Mouse (Mus musculus): ENCODE results near the gene Gjb3. TPM values are rescaled to one million over a fixed set of nuclear protein-coding genes. Genes with fewer than 3 reads are reported as not detected.

The Gjb3 gene
- total and polyA plus RNA-seq, 3 experiments, result not detected

DNA sequence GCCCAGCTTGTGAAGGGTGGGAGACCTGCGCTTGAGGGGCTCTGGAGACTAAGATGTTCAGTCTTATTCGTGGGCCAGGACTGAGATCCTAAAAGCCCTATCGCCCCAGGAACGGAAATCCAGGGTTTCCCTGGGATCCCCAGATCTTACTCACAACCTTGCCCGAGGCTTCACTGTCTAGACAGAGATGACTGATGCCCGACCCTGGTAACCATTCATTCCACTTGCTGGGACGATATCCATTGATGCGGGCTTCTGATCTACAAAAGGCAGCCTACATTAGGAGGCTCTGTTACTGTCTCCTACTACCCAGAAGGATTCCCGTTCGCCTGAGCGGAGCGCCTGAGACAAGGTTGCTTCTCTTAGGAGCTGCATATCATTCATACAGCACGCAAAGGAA lies 527 bp upstream of the Gjb3 start:
- Histone ChIP-seq H3K36me3 (replicated peaks in 1 of 2; ENCODE audit: control insufficient read depth in 1 of 2, insufficient read depth in 1 of 2, low read length in 1 of 2) (no peaks in the 10 kb centered on the region), H3K4me2 (ENCODE audit: insufficient read depth, low read depth, poor library complexity, severe bottlenecking) (no peak overlapping the region), H3K27me3 (replicated peaks) (peaks cover 8% of the 10 kb centered on the region), H3K9me3 (replicated peaks; ENCODE audit: low read length) (no peaks in the 10 kb centered on the region), H3K9ac (ENCODE audit: insufficient read depth, low read depth) (no peak overlapping the region), H3K79me2 (replicated peaks; ENCODE audit: control insufficient read depth, extremely low read depth, insufficient read depth, poor library complexity, severe bottlenecking) (no peaks in the 10 kb centered on the region), H3K4me1 (ENCODE audit: control insufficient read depth in 1 of 2, insufficient read depth in 2 of 2) (peaks cover 0 to 2% of the 10 kb centered on the region in 2 experiments; a peak in 1 of 4 replicates), H3K27ac (ENCODE audit: insufficient read depth, low read depth) (no peak overlapping the region), H3K4me3 (replicated peaks in 1 of 3; ENCODE audit: low read depth in 2 of 3, low read length in 2 of 3, poor library complexity in 1 of 3) (no peak overlapping the region)
- in situ Hi-C loops (cut with MboI; ENCODE audit: low pct_ligation_motif_present, low pct_unique_long_range_greater_than_20kb, low sequenced_read_pairs) (no loop called here), dilution Hi-C loops (cut with MboI; ENCODE audit: extremely low pct_ligation_motif_present, extremely low pct_unique_long_range_greater_than_20kb, low sequenced_read_pairs) (no loop called here)
- TF ChIP-seq SMC3 (IDR thresholded peaks at IDR 0.05; ENCODE audit: low read depth, low read length) (no peak), POLR2A (IDR thresholded peaks at IDR 0.05; ENCODE audit: low read depth, low read length) (no peak), NRF1 (IDR thresholded peaks at IDR 0.05; ENCODE audit: low read depth, low read length) (no peak), PAX5 (IDR thresholded peaks at IDR 0.05; ENCODE audit: low read length) (no peak), BHLHE40 (IDR thresholded peaks at IDR 0.05; ENCODE audit: low read depth, low read length) (no peak), JUN (IDR thresholded peaks at IDR 0.05; ENCODE audit: insufficient read depth, low read depth, low read length) (no peak), ZMIZ1 (IDR thresholded peaks at IDR 0.05; ENCODE audit: low read depth, low read length) (no peak), SIN3A (IDR thresholded peaks at IDR 0.05; ENCODE audit: low read length) (no peak), MYC (IDR thresholded peaks at IDR 0.05; ENCODE audit: low read depth, low read length) (no peak), TCF12 (IDR thresholded peaks at IDR 0.05; ENCODE audit: low read depth, low read length) (no peak), KAT2A (IDR thresholded peaks at IDR 0.05; ENCODE audit: insufficient replicate concordance, low read length) (no peak), MAX (IDR thresholded peaks at IDR 0.05; ENCODE audit: low read length) (no peak)
- DNase-seq (ENCODE audit: extremely low read depth), result no peak

- Histone ChIP-seq H3K9me3 (replicated peaks; ENCODE audit: low read length) (no peaks in the 10 kb centered on the region), H3K79me2 (replicated peaks; ENCODE audit: control insufficient read depth, extremely low read depth, insufficient read depth, poor library complexity, severe bottlenecking) (no peaks in the 10 kb centered on the region), H3K27ac (ENCODE audit: insufficient read depth, low read depth) (no peak overlapping the region), H3K4me3 (replicated peaks in 1 of 3; ENCODE audit: low read depth in 2 of 3, low read length in 2 of 3, poor library complexity in 1 of 3) (no peak overlapping the region), H3K4me2 (ENCODE audit: insufficient read depth, low read depth, poor library complexity, severe bottlenecking) (no peak overlapping the region), H3K36me3 (replicated peaks in 1 of 2; ENCODE audit: control insufficient read depth in 1 of 2, insufficient read depth in 1 of 2, low read length in 1 of 2) (no peaks in the 10 kb centered on the region), H3K4me1 (ENCODE audit: control insufficient read depth in 1 of 2, insufficient read depth in 2 of 2) (peaks cover 0 to 2% of the 10 kb centered on the region in 2 experiments; a peak in 1 of 4 replicates), H3K27me3 (replicated peaks) (peaks cover 13% of the 10 kb centered on the region), H3K9ac (ENCODE audit: insufficient read depth, low read depth) (no peak overlapping the region)
- TF ChIP-seq MEF2A (IDR thresholded peaks at IDR 0.05; ENCODE audit: borderline replicate concordance, low read depth, low read length), result no peak
- no peak for TF ChIP-seq HCFC1 (IDR thresholded peaks at IDR 0.05; ENCODE audit: low read depth, low read length)
- no peak for TF ChIP-seq USF2 (conservative IDR thresholded peaks at IDR 0.05; ENCODE audit: low read depth, low read length)
- TF ChIP-seq JUND (conservative IDR thresholded peaks at IDR 0.05; ENCODE audit: low read depth, low read length), result no peak
- no peak for TF ChIP-seq RCOR1 (conservative IDR thresholded peaks at IDR 0.05; ENCODE audit: low read depth, low read length)
- no peak for TF ChIP-seq ELF1 (IDR thresholded peaks at IDR 0.05; ENCODE audit: low read depth, low read length)
- no peak for TF ChIP-seq ETS1 (conservative IDR thresholded peaks at IDR 0.05; ENCODE audit: low read depth, low read length)
- no peak for TF ChIP-seq ZNF384 (IDR thresholded peaks at IDR 0.05; ENCODE audit: low read depth, low read length)
- DNase-seq (ENCODE audit: extremely low read depth), result no peak
- in situ Hi-C loops (cut with MboI; ENCODE audit: low pct_ligation_motif_present, low pct_unique_long_range_greater_than_20kb, low sequenced_read_pairs) (no loop called here), dilution Hi-C loops (cut with MboI; ENCODE audit: extremely low pct_ligation_motif_present, extremely low pct_unique_long_range_greater_than_20kb, low sequenced_read_pairs) (no loop called here)
Observed at GRCm38 (mm10) chr4:127329751-127330150, 893 bp downstream of the Gjb3 start.

Measured in CH12.LX (cell line).